Mouse (Mus musculus): ENCODE results near the gene Zfp760. TPM values are rescaled to one million over a fixed set of nuclear protein-coding genes. Genes with fewer than 3 reads are reported as not detected.

Gene Zfp760
- polyA plus RNA-seq, 1 experiment from 2014 or later, result 25.5 TPM

Other genes starting within 250 kb of the Zfp760 start
- 10.9 and 12.4 TPM in 2 replicates for gene Zfp53, start 218.7 kb upstream of the Zfp760 start, polyA plus RNA-seq (2014; fragmentation: Nextera tagmentation; extraction: Ambion mirVana)
- 1.6 TPM in 2 replicates for gene Zfp52, start 172.2 kb upstream of the Zfp760 start, polyA plus RNA-seq (2014; fragmentation: Nextera tagmentation; extraction: Ambion mirVana)
- gene Zfp948, start 140.7 kb upstream of the Zfp760 start, polyA plus RNA-seq (2014; fragmentation: Nextera tagmentation; extraction: Ambion mirVana), result 19.5 and 21.3 TPM in 2 replicates
- 8.5 and 9.5 TPM in 2 replicates for gene Zfp983, start 57.1 kb upstream of the Zfp760 start, polyA plus RNA-seq (2014; fragmentation: Nextera tagmentation; extraction: Ambion mirVana)
- 18.2 and 19.4 TPM in 2 replicates for gene Gm10226, start 15.9 kb upstream of the Zfp760 start, polyA plus RNA-seq (2014; fragmentation: Nextera tagmentation; extraction: Ambion mirVana)
- 8.7 and 10.9 TPM in 2 replicates for gene Zfp229, start 23.1 kb downstream of the Zfp760 start, polyA plus RNA-seq (2014; fragmentation: Nextera tagmentation; extraction: Ambion mirVana)
- gene Zfp820, start 138.0 kb downstream of the Zfp760 start, polyA plus RNA-seq (2014; fragmentation: Nextera tagmentation; extraction: Ambion mirVana), result 9.1 and 9.6 TPM in 2 replicates
- gene Zfp995, start 202.2 kb downstream of the Zfp760 start, polyA plus RNA-seq (2014; fragmentation: Nextera tagmentation; extraction: Ambion mirVana), result 8.8 and 10.1 TPM in 2 replicates

Data from midbrain, embryonic 11.5 days (tissue).